Mouse (Mus musculus) intestine, postnatal 0 days (tissue): Measurements from ENCODE around the gene Olfr876. TPM values are rescaled to one million over a fixed set of nuclear protein-coding genes. Genes with fewer than 3 reads are reported as not detected.

Source experiments
- ATAC-seq: fragments of 200-750 bp; cut with Nextera tagmentation; 2 replicates; pipeline ENCODE4 v1.8.0; 2017; ENCODE audit warnings: mild to moderate bottlenecking, moderate TSS enrichment, moderate library complexity
- H3K27ac ChIP-seq: fragments of 300-500 bp; sonication (generic); 2 replicates; pipeline ENCODE4 v1.5.1; 2014; ENCODE audit warnings: mild to moderate bottlenecking, low read depth, low read length, moderate library complexity
- H3K27me3 ChIP-seq: fragments of 300-500 bp; sonication (generic); replicated peaks from 2 replicates; pipeline ENCODE4 v1.6.1; 2014; ENCODE audit warnings: low read length, mixed read lengths; ENCODE audit not compliant: control insufficient read depth, insufficient read depth
- H3K36me3 ChIP-seq: fragments of 300-500 bp; sonication (generic); 2 replicates; pipeline ENCODE4 v1.6.1; 2014; ENCODE audit warnings: mild to moderate bottlenecking, moderate library complexity; ENCODE audit not compliant: control insufficient read depth, insufficient read depth
- H3K4me1 ChIP-seq: fragments of 300-500 bp; sonication (generic); replicated peaks from 2 replicates; pipeline ENCODE4 v1.6.1; 2014; ENCODE audit warnings: antibody characterized with exemption, low read length, mixed read lengths; ENCODE audit not compliant: control insufficient read depth, insufficient read depth
- H3K4me2 ChIP-seq: fragments of 300-500 bp; sonication (generic); replicated peaks from 2 replicates; pipeline ENCODE4 v1.6.1; 2014; ENCODE audit warnings: low read depth, mild to moderate bottlenecking, moderate library complexity
- H3K4me3 ChIP-seq: fragments of 300-500 bp; sonication (generic); 2 replicates; pipeline ENCODE4 v1.5.1; 2014; ENCODE audit warnings: low read depth, low read length
- H3K9ac ChIP-seq: fragments of 300-500 bp; sonication (generic); 2 replicates; pipeline ENCODE4 v1.6.1; 2014; ENCODE audit warnings: mild to moderate bottlenecking, low read depth, low read length
- H3K9me3 ChIP-seq: fragments of 300-500 bp; sonication (generic); 2 replicates; pipeline ENCODE4 v1.6.1; 2016; ENCODE audit warnings: mixed run types; ENCODE audit not compliant: control insufficient read depth
- CTCF ChIP-seq: sonication (generic); IDR thresholded peaks from 2 replicates; pipeline ENCODE4 v1.5.1; 2016; ENCODE audit warnings: low read depth, mild to moderate bottlenecking, control low read depth, antibody characterized with exemption, moderate library complexity
- WGBS: fragments of 180-500 bp; shearing (Covaris S2); extraction: QIAGEN DNeasy Blood & Tissue Kit; methylation state at CpG from one replicate; pipeline ENCODE4 v1.1.7; 2014; 5-methylcytosine and 5-hydroxymethylcytosine counted together
- polyA plus RNA-seq: library from polyadenylated mRNA; unstranded; fragments of >200 nt; fragmentation: Nextera tagmentation; extraction: Ambion mirVana; gene quantifications from 2 replicates; pipeline ENCODE4 v1.2.1, GENCODE M21; 2015

Olfr876 gene
- polyA plus RNA-seq, 1 experiment from 2014 or later, result not detected

- ATAC-seq, result no peak
- H3K4me2 ChIP-seq, result no peak overlapping the region
- H3K9ac ChIP-seq, result no peak overlapping the region
- H3K4me3 ChIP-seq, result no peak overlapping the region
- H3K4me1 ChIP-seq, result no peaks in the 10 kb centered on the region
- H3K36me3 ChIP-seq, result no peaks in the 10 kb centered on the region
- TF ChIP-seq CTCF, result no peak
- H3K27ac ChIP-seq, result no peak overlapping the region
- no peaks in the 10 kb centered on the region for H3K9me3 ChIP-seq
- 66% methylated on average over 2 of the region's 2 CpGs for WGBS
- no peaks in the 10 kb centered on the region for H3K27me3 ChIP-seq
Measured at GRCm38 (mm10) chr9:37786411-37786810, 16.4 kb upstream of the Olfr876 start.

- 80% methylated on average over 4 of the region's 4 CpGs for WGBS
- H3K4me1 ChIP-seq, result no peaks in the 10 kb centered on the region
- ATAC-seq, result no peak
Measured at GRCm38 (mm10) chr9:37802055-37802454, 776 bp upstream of the Olfr876 start.

GRCm38 (mm10) chr9:37807235-37807634 is 4.4 kb downstream of the Olfr876 start:
- Histone ChIP-seq H3K4me1 (no peaks in the 10 kb centered on the region), H3K4me2 (no peak overlapping the region), H3K36me3 (no peaks in the 10 kb centered on the region), H3K9me3 (no peaks in the 10 kb centered on the region), H3K27me3 (no peaks in the 10 kb centered on the region), H3K4me3 (no peak overlapping the region), H3K9ac (no peak overlapping the region), H3K27ac (no peak overlapping the region)
- TF ChIP-seq CTCF, result no peak
- no peak for ATAC-seq

More at GRCm38 (mm10) chr9:37802055-37802454, 776 bp upstream of the Olfr876 start:
- Histone ChIP-seq H3K27ac (no peak overlapping the region), H3K27me3 (no peaks in the 10 kb centered on the region), H3K36me3 (no peaks in the 10 kb centered on the region), H3K9ac (no peak overlapping the region), H3K9me3 (no peaks in the 10 kb centered on the region), H3K4me2 (no peak overlapping the region), H3K4me3 (no peak overlapping the region)
- TF ChIP-seq CTCF, result no peak

GRCm38 (mm10) chr9:37808456-37808855 is 5.6 kb downstream of the Olfr876 start:
- Histone ChIP-seq H3K36me3 (no peaks in the 10 kb centered on the region), H3K4me3 (no peak overlapping the region), H3K27me3 (no peaks in the 10 kb centered on the region), H3K27ac (no peak overlapping the region), H3K9ac (no peak overlapping the region), H3K4me2 (no peak overlapping the region), H3K9me3 (no peaks in the 10 kb centered on the region), H3K4me1 (no peaks in the 10 kb centered on the region)
- no peak for ATAC-seq
- 88% methylated on average over 3 of the region's 3 CpGs for WGBS
- TF ChIP-seq CTCF, result no peak

GRCm38 (mm10) chr9:37808976-37809375 is 6.1 kb downstream of the Olfr876 start:
- H3K9ac ChIP-seq, result no peak overlapping the region
- WGBS, result 52% methylated on average over 2 of the region's 2 CpGs

GRCm38 (mm10) chr9:37814696-37815095 is 11.9 kb downstream of the Olfr876 start:
- no peak overlapping the region for H3K4me3 ChIP-seq
- ATAC-seq, result no peak
- H3K36me3 ChIP-seq, result no peaks in the 10 kb centered on the region
- H3K4me1 ChIP-seq, result no peaks in the 10 kb centered on the region
- TF ChIP-seq CTCF, result no peak
- WGBS, result 88% methylated on average over 3 of the region's 3 CpGs
- no peak overlapping the region for H3K4me2 ChIP-seq
- no peak overlapping the region for H3K9ac ChIP-seq
- H3K9me3 ChIP-seq, result no peaks in the 10 kb centered on the region
- no peaks in the 10 kb centered on the region for H3K27me3 ChIP-seq
- H3K27ac ChIP-seq, result no peak overlapping the region

More at GRCm38 (mm10) chr9:37808976-37809375, 6.1 kb downstream of the Olfr876 start:
- no peaks in the 10 kb centered on the region for H3K9me3 ChIP-seq
- no peaks in the 10 kb centered on the region for H3K4me1 ChIP-seq
- ATAC-seq, result no peak
- H3K27ac ChIP-seq, result no peak overlapping the region
- no peaks in the 10 kb centered on the region for H3K36me3 ChIP-seq
- no peaks in the 10 kb centered on the region for H3K27me3 ChIP-seq
- no peak for TF ChIP-seq CTCF
- no peak overlapping the region for H3K4me3 ChIP-seq
- no peak overlapping the region for H3K4me2 ChIP-seq

GRCm38 (mm10) chr9:37829881-37830280 is 27.1 kb downstream of the Olfr876 start:
- no peak for ATAC-seq

More at GRCm38 (mm10) chr9:37829881-37830280, 27.1 kb downstream of the Olfr876 start:
- H3K27ac ChIP-seq, result no peak overlapping the region
- no peaks in the 10 kb centered on the region for H3K4me1 ChIP-seq
- no peak overlapping the region for H3K4me3 ChIP-seq
- no peaks in the 10 kb centered on the region for H3K36me3 ChIP-seq
- H3K27me3 ChIP-seq, result no peaks in the 10 kb centered on the region
- no peaks in the 10 kb centered on the region for H3K9me3 ChIP-seq
- no peak overlapping the region for H3K9ac ChIP-seq
- H3K4me2 ChIP-seq, result no peak overlapping the region
- TF ChIP-seq CTCF, result no peak
